Mouse (Mus musculus): Measurements from ENCODE around the gene Lyplal1. TPM values are rescaled to one million over a fixed set of nuclear protein-coding genes. Genes with fewer than 3 reads are reported as not detected.

Lyplal1 gene
- polyA plus RNA-seq, 1 experiment from 2014 or later, result 16.2 TPM

DNA sequence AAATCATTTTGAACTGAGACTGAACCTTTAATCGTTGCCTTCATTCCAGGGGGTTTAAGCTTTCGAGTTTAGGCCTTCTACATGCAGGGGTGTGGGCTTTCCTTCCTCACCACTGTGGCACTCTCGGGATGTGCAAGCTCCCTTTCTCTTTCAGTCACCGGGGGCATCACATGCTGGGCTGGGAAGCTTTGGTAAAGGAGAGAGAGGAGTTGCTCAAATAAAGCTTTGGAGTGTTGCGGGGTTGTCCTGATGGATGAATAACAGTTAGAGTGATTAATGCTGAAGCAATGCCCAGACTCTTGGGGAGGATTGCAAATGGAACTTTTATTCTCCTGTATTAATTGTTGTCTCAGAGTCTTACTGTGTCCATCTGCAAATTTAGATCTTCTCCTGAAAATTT, 2.7 kb upstream of the Lyplal1 start:
- Histone ChIP-seq H3K9me3 (replicated peaks) (no peaks in the 10 kb centered on the region), H3K4me3 (no peak overlapping the region), H3K4me2 (no peak overlapping the region), H3K27ac (no peak overlapping the region), H3K27me3 (no peaks in the 10 kb centered on the region), H3K9ac (no peak overlapping the region), H3K4me1 (peaks cover 7% of the 10 kb centered on the region; the same call in 1 of the 2 replicates), H3K36me3 (ENCODE audit: poor library complexity, severe bottlenecking) (no peaks in the 10 kb centered on the region)
- whole genome bisulfite sequencing, result 51% methylated on average over 5 of the region's 5 CpGs
- no peak for ATAC-seq

DNA sequence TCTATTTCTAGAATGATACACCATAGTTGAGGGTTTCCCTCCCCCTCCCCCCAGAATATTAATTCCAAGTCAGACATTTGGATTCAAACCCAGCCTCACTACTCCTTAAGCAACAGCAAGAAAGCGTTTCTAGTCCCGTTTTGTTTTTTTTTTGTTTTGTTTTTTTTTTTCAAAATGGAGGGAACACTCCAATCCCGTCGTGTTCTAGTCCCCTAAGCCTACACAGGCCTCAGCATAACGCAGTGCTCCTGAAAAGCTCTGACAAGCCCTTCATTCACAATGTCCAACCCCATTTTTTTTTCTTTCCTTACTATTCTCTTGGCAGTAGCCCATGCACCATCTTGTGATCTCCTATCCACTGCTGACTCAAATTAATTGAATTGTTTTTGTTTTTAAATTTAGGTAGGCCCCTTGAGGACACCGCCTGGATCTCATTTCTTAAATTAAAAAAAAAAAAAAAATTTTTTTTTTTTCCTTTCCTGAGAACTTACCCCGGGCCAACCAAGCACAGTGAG, 967 bp downstream of the Lyplal1 start:
- Histone ChIP-seq H3K4me2 (peak overlapping the region; percentile 75), H3K27ac (no peak overlapping the region), H3K9ac (no peak overlapping the region), H3K36me3 (ENCODE audit: poor library complexity, severe bottlenecking) (peaks cover 6% of the 10 kb centered on the region), H3K27me3 (no peaks in the 10 kb centered on the region), H3K4me1 (peaks cover 7% of the 10 kb centered on the region; the same call in 1 of the 2 replicates), H3K9me3 (replicated peaks) (0 out of 2 replicates have a peak, but pooled peaks cover 4% of the 10 kb centered on the region), H3K4me3 (peak overlapping the region; percentile 67; the same call in 1 of the 2 replicates)
- no peak for ATAC-seq
- WGBS, result 68% methylated on average over 7 of the region's 7 CpGs

DNA sequence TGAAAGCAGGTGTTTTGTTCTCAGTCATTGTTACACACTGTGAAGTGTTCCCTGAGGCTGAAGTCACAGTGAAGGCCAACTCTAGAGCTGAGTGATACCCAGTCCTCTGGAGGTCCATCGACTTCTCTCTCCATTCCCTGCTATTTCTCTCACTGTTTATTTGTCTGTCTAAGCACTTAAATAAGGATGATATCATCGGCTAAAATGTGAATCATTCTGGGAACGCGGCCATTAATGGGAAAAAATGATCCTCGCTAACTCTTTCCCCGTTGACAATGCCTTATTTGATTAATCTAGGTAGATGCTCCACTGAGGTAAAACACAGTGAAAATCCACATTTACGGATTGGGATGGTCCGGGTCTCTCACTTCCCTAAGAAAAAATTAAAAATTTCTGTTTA, 14.8 kb downstream of the Lyplal1 start:
- Histone ChIP-seq H3K27ac (no peak overlapping the region), H3K4me2 (no peak overlapping the region), H3K27me3 (no peaks in the 10 kb centered on the region), H3K36me3 (ENCODE audit: poor library complexity, severe bottlenecking) (no peaks in the 10 kb centered on the region), H3K9me3 (replicated peaks) (no peaks in the 10 kb centered on the region), H3K4me3 (no peak overlapping the region), H3K9ac (no peak overlapping the region), H3K4me1 (no peaks in the 10 kb centered on the region)
- ATAC-seq, result no peak
- 95% methylated on average over 8 of the region's 8 CpGs for WGBS

DNA sequence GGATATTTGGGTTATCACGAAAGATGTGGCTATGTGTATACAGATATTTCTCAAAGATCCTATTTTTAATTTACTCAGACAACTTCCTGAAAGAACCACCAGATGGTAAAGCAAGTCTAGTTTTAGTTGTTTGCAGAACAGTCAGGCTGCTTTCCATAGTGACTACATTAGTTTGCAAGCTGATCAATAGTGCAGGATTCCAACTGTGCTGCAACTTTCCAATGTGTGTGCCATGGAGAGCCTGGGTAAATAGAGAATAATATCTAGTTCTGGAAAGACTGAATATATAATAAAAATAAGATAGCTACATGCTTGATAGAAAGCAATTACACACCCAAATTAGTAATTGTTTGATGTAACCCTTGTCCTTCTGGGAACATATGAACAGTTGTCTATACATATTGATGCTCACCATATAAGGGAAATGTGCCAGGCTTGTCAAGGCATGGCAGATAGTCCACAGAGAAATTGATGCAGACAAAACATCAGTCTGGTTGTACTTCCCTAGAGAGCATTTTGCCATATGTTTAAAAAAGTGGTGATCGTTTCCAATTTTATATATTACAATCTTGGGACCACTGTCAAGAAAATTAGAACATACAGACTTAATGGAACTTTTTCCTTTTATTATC, 50.7 kb downstream of the Lyplal1 start:
- H3K9me3 ChIP-seq (replicated peaks), result no peaks in the 10 kb centered on the region
- no peak overlapping the region for H3K4me3 ChIP-seq
- no peak overlapping the region for H3K27ac ChIP-seq
- H3K4me2 ChIP-seq, result no peak overlapping the region
- H3K9ac ChIP-seq, result no peak overlapping the region
- H3K27me3 ChIP-seq, result no peaks in the 10 kb centered on the region
- no peaks in the 10 kb centered on the region for H3K36me3 ChIP-seq (ENCODE audit: poor library complexity, severe bottlenecking)
- peak; percentile 69; the same call in 1 of the 2 replicates for ATAC-seq
- no peaks in the 10 kb centered on the region for H3K4me1 ChIP-seq
- WGBS, result 83% methylated on average over 2 of the region's 2 CpGs

DNA sequence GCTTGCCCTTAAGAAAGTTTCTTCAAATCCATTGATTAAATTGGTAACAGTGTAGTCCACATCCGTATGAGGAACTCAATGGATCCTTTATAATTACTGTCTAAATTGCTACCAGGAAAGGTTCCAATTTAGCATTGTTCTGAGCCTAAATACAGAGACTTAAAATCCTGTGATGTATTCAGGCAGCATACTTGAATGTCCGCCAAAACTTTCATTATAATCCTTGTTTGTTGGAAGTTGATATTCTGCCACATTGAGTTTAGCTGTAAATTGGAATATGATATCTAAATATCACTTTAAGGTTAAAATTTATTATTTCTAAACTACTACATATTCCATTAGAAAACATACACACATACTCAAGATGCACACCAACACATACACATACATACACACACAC, 57.1 kb downstream of the Lyplal1 start:
- Histone ChIP-seq H3K27ac (no peak overlapping the region), H3K4me2 (no peak overlapping the region), H3K4me1 (no peaks in the 10 kb centered on the region), H3K9ac (no peak overlapping the region), H3K9me3 (replicated peaks) (no peaks in the 10 kb centered on the region), H3K27me3 (no peaks in the 10 kb centered on the region), H3K4me3 (no peak overlapping the region), H3K36me3 (ENCODE audit: poor library complexity, severe bottlenecking) (no peaks in the 10 kb centered on the region)
- ATAC-seq, result no peak
- WGBS, result 59% methylated on average over 2 of the region's 2 CpGs

DNA sequence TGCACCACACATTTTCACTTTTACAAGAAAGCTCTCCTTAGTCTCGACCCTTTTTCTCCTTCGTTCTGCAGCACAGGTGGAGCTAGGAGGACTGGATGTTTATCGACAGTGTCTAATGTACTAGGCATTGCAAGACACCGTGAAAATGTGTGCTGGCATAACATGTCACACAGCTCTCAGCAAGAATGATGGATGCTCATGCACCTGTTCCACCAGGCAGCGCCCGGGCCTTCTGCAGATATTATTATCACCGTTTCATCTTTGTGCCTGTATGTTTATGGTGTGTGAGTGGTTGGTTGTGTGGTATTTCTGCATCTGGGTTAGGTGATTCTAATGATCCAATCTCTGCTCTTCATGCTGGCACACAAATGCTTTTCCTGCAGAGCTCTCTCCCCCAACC, 62.9 kb downstream of the Lyplal1 start:
- Histone ChIP-seq H3K4me2 (no peak overlapping the region), H3K9me3 (replicated peaks) (no peaks in the 10 kb centered on the region), H3K27me3 (no peaks in the 10 kb centered on the region), H3K4me3 (no peak overlapping the region), H3K36me3 (ENCODE audit: poor library complexity, severe bottlenecking) (no peaks in the 10 kb centered on the region), H3K9ac (no peak overlapping the region), H3K27ac (no peak overlapping the region), H3K4me1 (no peaks in the 10 kb centered on the region)
- 95% methylated on average over 7 of the region's 7 CpGs for WGBS
- no peak for ATAC-seq

DNA sequence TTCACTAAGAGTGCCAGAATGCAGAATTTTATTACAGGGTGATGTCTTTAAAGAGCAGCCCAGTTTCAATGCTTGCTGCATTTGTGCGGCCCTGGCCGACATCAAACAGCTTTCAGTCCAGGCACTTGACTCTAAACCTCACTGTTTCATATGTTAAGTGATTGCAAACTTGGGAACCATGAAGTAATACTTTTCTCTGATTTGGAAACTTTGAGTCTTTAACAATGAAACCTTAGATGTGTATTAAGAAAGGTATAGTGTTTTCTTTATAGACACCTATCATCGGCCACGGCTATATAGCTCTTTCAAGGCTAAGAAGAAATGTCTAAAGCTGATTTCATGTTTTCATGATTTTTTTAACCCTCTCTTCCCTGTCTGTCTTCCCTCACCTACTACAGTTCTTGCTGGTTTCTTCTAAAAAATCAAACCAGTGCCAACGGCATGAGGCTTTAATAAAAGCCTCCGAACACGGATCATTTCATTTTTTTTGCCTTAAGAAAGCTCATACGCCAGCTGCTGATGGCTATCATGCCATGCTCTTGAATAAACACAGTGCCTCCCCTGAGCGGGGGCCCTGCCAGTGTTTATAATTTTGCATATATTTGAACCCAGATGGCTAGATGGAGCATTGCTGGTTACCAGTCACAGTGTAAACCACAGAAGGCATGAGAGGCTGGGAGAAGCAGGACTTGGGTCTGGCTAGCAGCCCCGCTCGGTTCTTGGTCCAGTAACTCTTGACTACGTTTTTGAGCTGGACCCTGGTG, 63.6 kb downstream of the Lyplal1 start:
- WGBS, result 90% methylated on average over 12 of the region's 12 CpGs
- no peak overlapping the region for H3K9ac ChIP-seq
- H3K4me1 ChIP-seq, result no peaks in the 10 kb centered on the region
- H3K27ac ChIP-seq, result no peak overlapping the region
- H3K4me2 ChIP-seq, result no peak overlapping the region
- H3K27me3 ChIP-seq, result no peaks in the 10 kb centered on the region
- no peak overlapping the region for H3K4me3 ChIP-seq
- no peak for ATAC-seq
- no peaks in the 10 kb centered on the region for H3K36me3 ChIP-seq (ENCODE audit: poor library complexity, severe bottlenecking)
- no peaks in the 10 kb centered on the region for H3K9me3 ChIP-seq (replicated peaks)

DNA sequence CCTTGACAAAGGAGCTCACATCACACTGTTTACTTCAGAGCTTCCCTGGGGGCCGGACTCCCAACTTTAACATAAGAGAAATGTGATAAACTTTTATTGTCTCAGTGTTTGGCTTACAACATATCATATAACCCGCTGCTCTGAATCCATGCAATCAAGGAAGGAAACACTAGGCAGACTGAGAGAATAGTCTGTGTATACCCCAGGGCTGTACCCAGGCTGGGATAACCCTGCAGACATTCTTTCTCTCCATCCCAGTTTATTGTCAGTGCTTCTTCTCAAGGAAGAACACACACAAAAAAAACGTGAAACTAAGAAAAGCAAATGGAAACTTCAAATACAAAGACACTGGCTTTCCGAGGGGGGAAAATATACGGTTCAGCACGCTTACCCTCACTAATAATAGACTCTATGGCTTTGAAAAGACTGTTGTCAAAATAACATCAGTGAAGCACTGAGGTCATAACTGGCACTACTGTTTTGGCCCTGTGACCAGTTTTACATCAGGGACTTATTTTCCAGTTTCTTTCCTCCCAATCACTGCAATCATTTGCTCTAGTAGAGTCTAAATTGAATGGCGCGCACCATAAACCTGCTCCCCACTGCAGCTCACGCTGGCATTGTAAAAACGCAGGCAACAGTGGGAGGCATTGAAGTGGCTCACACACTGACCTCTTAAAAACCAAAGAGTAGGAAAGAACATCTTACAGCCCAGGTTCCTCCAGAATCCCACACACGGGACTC, 73.2 kb downstream of the Lyplal1 start:
- peaks cover 18% of the 10 kb centered on the region for H3K4me1 ChIP-seq
- H3K9me3 ChIP-seq (replicated peaks), result no peaks in the 10 kb centered on the region
- H3K4me2 ChIP-seq, result peak overlapping the region; percentile 2; the same call in 1 of the 2 replicates
- no peak overlapping the region for H3K4me3 ChIP-seq
- peak; percentile 81 for ATAC-seq
- H3K27me3 ChIP-seq, result no peaks in the 10 kb centered on the region
- H3K27ac ChIP-seq, result peak overlapping the region; percentile 21; the same call in 1 of the 2 replicates
- no peak overlapping the region for H3K9ac ChIP-seq
- WGBS, result 55% methylated on average over 11 of the region's 11 CpGs
- H3K36me3 ChIP-seq (ENCODE audit: poor library complexity, severe bottlenecking), result no peaks in the 10 kb centered on the region

DNA sequence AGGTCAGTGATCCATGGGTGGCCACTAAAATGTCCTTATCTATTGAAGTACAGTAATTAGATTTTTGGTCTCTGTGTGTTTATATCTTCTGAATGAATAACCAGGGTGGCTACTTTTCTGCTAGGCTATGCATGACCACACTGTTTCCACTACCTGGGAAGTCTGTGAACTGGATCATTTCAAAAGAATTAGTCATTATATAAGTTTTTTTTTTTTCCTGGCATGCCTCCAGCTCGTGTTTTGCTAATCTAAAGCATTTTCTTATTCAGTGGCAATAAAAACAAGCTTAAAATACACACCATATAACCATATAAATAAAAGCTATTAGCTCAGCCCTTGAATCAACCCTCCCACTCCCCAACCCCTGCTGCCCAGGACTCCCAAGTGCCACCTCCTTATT, 75.3 kb downstream of the Lyplal1 start:
- Histone ChIP-seq H3K4me1 (peaks cover 18% of the 10 kb centered on the region), H3K4me3 (no peak overlapping the region), H3K9ac (no peak overlapping the region), H3K4me2 (no peak overlapping the region), H3K9me3 (replicated peaks) (no peaks in the 10 kb centered on the region), H3K36me3 (ENCODE audit: poor library complexity, severe bottlenecking) (no peaks in the 10 kb centered on the region), H3K27ac (no peak overlapping the region), H3K27me3 (no peaks in the 10 kb centered on the region)
- ATAC-seq, result no peak
- 76% methylated on average over 1 of the region's 1 CpGs for whole genome bisulfite sequencing

All from forebrain, embryonic 13.5 days (tissue).